28 mouse cellular contexts compared by ENCODE assay signal in the genomic region with DNA sequence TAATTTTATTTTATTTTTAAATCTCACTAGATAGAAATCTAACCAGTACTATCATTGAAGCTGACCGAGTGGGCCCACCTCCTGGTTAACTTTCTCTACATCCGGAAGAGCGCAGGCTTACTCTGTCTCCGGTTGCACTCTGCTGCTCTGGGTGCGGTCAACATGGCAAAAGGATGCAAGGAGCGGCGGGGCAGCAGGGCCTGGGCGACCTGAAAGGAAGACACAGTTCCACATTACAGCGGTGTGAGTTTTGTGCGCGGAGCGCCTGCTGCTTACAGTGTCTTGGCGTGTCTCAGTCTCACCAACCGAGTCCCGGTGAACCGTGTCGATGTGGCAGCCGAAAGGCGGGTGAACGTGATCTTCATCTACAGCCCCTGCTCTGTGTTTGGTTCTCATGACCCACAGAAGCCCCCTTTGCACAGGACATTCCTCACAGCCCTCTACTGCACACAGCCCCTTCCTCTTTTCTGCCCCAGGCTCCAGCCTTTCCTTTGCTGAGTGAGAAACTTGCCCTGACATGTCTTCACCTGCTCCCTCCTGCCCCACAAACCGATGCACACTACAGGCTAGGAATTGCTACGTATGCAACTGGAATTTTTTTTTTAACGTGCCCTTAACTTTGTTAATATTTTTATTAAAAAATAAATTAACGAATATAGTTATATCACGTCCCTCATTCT. TPM values are rescaled to one million over a fixed set of nuclear protein-coding genes. Genes with fewer than 3 reads are reported as not detected.
DNase-seq lines count a peak whose midpoint lies in the region; ATAC-seq and TF ChIP-seq lines count a peak whose summit lies in the region.
"Had no signal": no experiment of that assay in that cellular context is flagged by ENCODE, and none has a peak within 500 bp of the region (broad histone marks: within the 10 kb centered on the region; RNA-seq: fewer than 3 reads in every experiment).

No protein-coding gene starts in this region.

- H3K9me3 ChIP-seq in heart, embryonic 16.5 days (replicated peaks; ENCODE audit: control insufficient read depth, low read length) = no peaks in the 10 kb centered on the region
- no peaks in the 10 kb centered on the region for H3K9me3 ChIP-seq in megakaryocyte, embryonic 14.5 days
- no peaks in the 10 kb centered on the region for H3K9me3 ChIP-seq in ES-E14 (ENCODE audit: control insufficient read depth, insufficient read depth, low read depth, low read length)
- H3K9me3 ChIP-seq: heart, embryonic 10.5 days; hindbrain, embryonic 12.5 days; midbrain, embryonic 12.5 days had no signal

- 0 out of 2 replicates have a peak overlapping the region, but pooled peaks have one; percentile 13 for H3K4me2 ChIP-seq in heart, embryonic 16.5 days (ENCODE audit: low read depth, low read length)
- H3K4me2 ChIP-seq: hindbrain, embryonic 12.5 days; lung, embryonic 14.5 days; midbrain, embryonic 12.5 days had no signal

- H3K4me3 ChIP-seq in heart, embryonic 16.5 days (ENCODE audit: low read length) = no peak overlapping the region
- peak overlapping the region; percentile 8 for H3K4me3 ChIP-seq in megakaryocyte, embryonic 14.5 days (replicated peaks)
- peak overlapping the region; percentile 40 to 80 for H3K4me3 ChIP-seq in ES-E14 (ENCODE audit: insufficient read depth in 1 of 2, low read depth in 1 of 2, low read length in 2 of 2, poor library complexity in 1 of 2, severe bottlenecking in 1 of 2)
- H3K4me3 ChIP-seq: heart, embryonic 10.5 days; hindbrain, embryonic 12.5 days; left cerebral cortex, adult 2 months; midbrain, embryonic 12.5 days had no signal

- H3K9ac ChIP-seq in heart, embryonic 16.5 days (ENCODE audit: low read length) = no peak overlapping the region
- H3K9ac ChIP-seq in ES-E14 (ENCODE audit: insufficient read depth, low read depth, low read length, poor library complexity, severe bottlenecking) = peak overlapping the region; percentile 91
- H3K9ac ChIP-seq: hindbrain, embryonic 12.5 days; lung, embryonic 14.5 days; midbrain, embryonic 12.5 days had no signal

- no peaks in the 10 kb centered on the region for H3K36me3 ChIP-seq in heart, embryonic 16.5 days (ENCODE audit: control insufficient read depth, insufficient read depth)
- no peaks in the 10 kb centered on the region for H3K36me3 ChIP-seq in megakaryocyte, embryonic 14.5 days (replicated peaks; ENCODE audit: low read length)
- no peaks in the 10 kb centered on the region; the same call in 1 of the 2 replicates for H3K36me3 ChIP-seq in ES-E14 (ENCODE audit: control insufficient read depth, insufficient read depth, low read length, poor library complexity, severe bottlenecking)
- H3K36me3 ChIP-seq: heart, embryonic 10.5 days; hindbrain, embryonic 12.5 days; midbrain, embryonic 12.5 days had no signal

- H3K4me1 ChIP-seq in heart, embryonic 16.5 days (ENCODE audit: control insufficient read depth, insufficient read depth, low read length) = peaks cover 3% of the 10 kb centered on the region; the same call in 1 of the 2 replicates
- peaks cover 34% of the 10 kb centered on the region for H3K4me1 ChIP-seq in megakaryocyte, embryonic 14.5 days
- H3K4me1 ChIP-seq in ES-E14 (ENCODE audit: control insufficient read depth in 2 of 2, insufficient read depth in 2 of 2, low read length in 2 of 2, poor library complexity in 1 of 2) = peaks cover 2 to 8% of the 10 kb centered on the region in 2 experiments; a peak in 2 of 4 replicates
- H3K4me1 ChIP-seq: midbrain, embryonic 12.5 days had no signal

- ATAC-seq in heart, embryonic 16.5 days (replicated peaks; ENCODE audit: extremely low read depth, insufficient read depth, low FRiP score) = no peak
- no peak for ATAC-seq in megakaryocyte, adult 5-6 weeks (ENCODE audit: poor library complexity, severe bottlenecking)
- ATAC-seq: forebrain, embryonic 16.5 days; inflammation-experienced regulatory T-cells, adult 6 months had no signal

- in situ Hi-C loops in ES-E14 (cut with MboI; ENCODE audit: low sequenced_read_pairs in 2 of 2, unreplicated experiment in 2 of 2) = no loop called here

- no peak overlapping the region for H3K27ac ChIP-seq in heart, embryonic 16.5 days (ENCODE audit: low read length)
- H3K27ac ChIP-seq in ES-E14 (ENCODE audit: insufficient read depth, low read depth, low read length, poor library complexity, severe bottlenecking) = peak overlapping the region; percentile 97
- H3K27ac ChIP-seq: heart, embryonic 10.5 days; hindbrain, embryonic 12.5 days; left cerebral cortex, adult 2 months; midbrain, embryonic 12.5 days had no signal

- H3K27me3 ChIP-seq in heart, embryonic 16.5 days (ENCODE audit: control insufficient read depth, insufficient read depth, low read length) = no peaks in the 10 kb centered on the region
- peaks cover 3% of the 10 kb centered on the region for H3K27me3 ChIP-seq in megakaryocyte, embryonic 14.5 days (replicated peaks)
- H3K27me3 ChIP-seq: hindbrain, embryonic 12.5 days; midbrain, embryonic 12.5 days had no signal

- 64% methylated on average over 25 of the region's 25 CpGs for WGBS in heart, embryonic 16.5 days

- no peak for DNase-seq in heart, postnatal 4 days
- peak; percentile 44 for DNase-seq in ES-E14 (ENCODE audit: low read depth, low spot score)
- DNase-seq in WW6 (ENCODE audit: low read depth, low spot score) = peak; percentile 20
- DNase-seq in natural killer cell, adult 2 months (ENCODE audit: low spot score in 2 of 2) = no peak
- DNase-seq: adrenal gland, adult 8-10 months; cerebellum, adult 8-10 months; gastrocnemius, postnatal 25 days; kidney, postnatal 36 days; left cerebral cortex, postnatal 4 days; lung, embryonic 14.5 days; lung, postnatal 4 days; right cerebral cortex, postnatal 14 days; spleen, adult 18-20 months; thymus, adult 18-20 months; thymus, postnatal 4 days had no signal

TF ChIP-seq in ES-E14, 5 proteins besides CTCF, POLR2A, EP300 and RAD21:
- TF ChIP-seq ZNF384 (IDR thresholded peaks at IDR 0.05; ENCODE audit: low read depth, low read length) (no peak), ZC3H11A (IDR thresholded peaks at IDR 0.05; ENCODE audit: borderline replicate concordance, low read depth, low read length) (no peak), MAFK (IDR thresholded peaks at IDR 0.05; ENCODE audit: insufficient read depth, low read depth, low read length) (no peak), CHD2 (IDR thresholded peaks at IDR 0.05; ENCODE audit: low read depth, low read length) (no peak), HCFC1 (IDR thresholded peaks at IDR 0.05; ENCODE audit: borderline replicate concordance, insufficient read depth, low read length) (no peak)

RNA-seq across cellular contexts. Expression of a gene that starts 6.7 kb away (rescaled TPM):
- not detected in 2 replicates for polyA plus RNA-seq in heart, embryonic 16.5 days (2015; fragmentation: Nextera tagmentation; extraction: Ambion mirVana)
- total RNA-seq in heart, postnatal 4 days (2021) = not detected
- polyA plus RNA-seq in megakaryocyte, embryonic 14.5 days (2012; ENCODE audit: insufficient read depth, low replicate concordance) = not detected in 2 replicates
- total RNA-seq in megakaryocyte, adult 5-6 weeks (2015) = not detected in 2 replicates
- total RNA-seq in megakaryocyte, adult 5-6 weeks (2017) = not detected in 2 replicates
- total RNA-seq in ES-E14 (2012; rRNA removed) = 1.5 and 2.3 TPM in 2 replicates
- total RNA-seq: adrenal gland, adult 8-10 months; common myeloid progenitor, adult 5-6 weeks; gastrocnemius, postnatal 25 days; liver, adult 2 months; neutrophil, adult 5-6 weeks had no signal
- polyA plus RNA-seq: embryonic facial prominence, embryonic 11.5 days; forebrain, embryonic 16.5 days; heart, embryonic 10.5 days; hindbrain, embryonic 12.5 days; inflammation-experienced regulatory T-cells, adult 6 months; liver, adult 2 months; lung, embryonic 14.5 days; midbrain, embryonic 12.5 days had no signal

RNA-seq across cellular contexts. Expression of a gene that starts 9.5 kb away (rescaled TPM):
- not detected in 2 replicates for polyA plus RNA-seq in heart, embryonic 16.5 days (2015; fragmentation: Nextera tagmentation; extraction: Ambion mirVana)
- total RNA-seq in heart, postnatal 4 days (2021) = not detected
- not detected in 2 replicates for polyA plus RNA-seq in megakaryocyte, embryonic 14.5 days (2012; ENCODE audit: insufficient read depth, low replicate concordance)
- not detected in 2 replicates for total RNA-seq in megakaryocyte, adult 5-6 weeks (2015)
- not detected in 2 replicates for total RNA-seq in megakaryocyte, adult 5-6 weeks (2017)
- total RNA-seq in ES-E14 (2012; rRNA removed) = 0.58 TPM in 1 of 2 replicates, not detected in the other
- total RNA-seq: adrenal gland, adult 8-10 months; common myeloid progenitor, adult 5-6 weeks; gastrocnemius, postnatal 25 days; liver, adult 2 months; neutrophil, adult 5-6 weeks had no signal
- polyA plus RNA-seq: embryonic facial prominence, embryonic 11.5 days; forebrain, embryonic 16.5 days; heart, embryonic 10.5 days; hindbrain, embryonic 12.5 days; inflammation-experienced regulatory T-cells, adult 6 months; liver, adult 2 months; lung, embryonic 14.5 days; midbrain, embryonic 12.5 days had no signal

RNA-seq across cellular contexts. Expression of a gene that starts 13.1 kb away (rescaled TPM):
- 0.40 and 0.42 TPM in 2 replicates for polyA plus RNA-seq in heart, embryonic 16.5 days (2015; fragmentation: Nextera tagmentation; extraction: Ambion mirVana)
- total RNA-seq in heart, postnatal 4 days (2021) = not detected
- not detected in 2 replicates for polyA plus RNA-seq in megakaryocyte, embryonic 14.5 days (2012; ENCODE audit: insufficient read depth, low replicate concordance)
- 0.39 and 1.1 TPM in 2 replicates for total RNA-seq in megakaryocyte, adult 5-6 weeks (2015)
- total RNA-seq in megakaryocyte, adult 5-6 weeks (2017) = 0.73 and 1.5 TPM in 2 replicates
- total RNA-seq in ES-E14 (2012; rRNA removed) = 4.7 and 6.1 TPM in 2 replicates
- total RNA-seq: gastrocnemius, postnatal 25 days; liver, adult 2 months; neutrophil, adult 5-6 weeks had no signal
- polyA plus RNA-seq: inflammation-experienced regulatory T-cells, adult 6 months; lung, embryonic 14.5 days; midbrain, embryonic 12.5 days had no signal

RNA-seq across cellular contexts. Expression of a gene that starts 27.8 kb away (rescaled TPM):
- 0.32 and 0.66 TPM in 2 replicates for polyA plus RNA-seq in heart, embryonic 16.5 days (2015; fragmentation: Nextera tagmentation; extraction: Ambion mirVana)
- total RNA-seq in heart, postnatal 4 days (2021) = not detected
- polyA plus RNA-seq in megakaryocyte, embryonic 14.5 days (2012; ENCODE audit: insufficient read depth, low replicate concordance) = not detected in 2 replicates
- not detected in 2 replicates for total RNA-seq in megakaryocyte, adult 5-6 weeks (2015)
- not detected in 2 replicates for total RNA-seq in megakaryocyte, adult 5-6 weeks (2017)
- total RNA-seq in ES-E14 (2012; rRNA removed) = 0.48 and 0.67 TPM in 2 replicates
- total RNA-seq: adrenal gland, adult 8-10 months; common myeloid progenitor, adult 5-6 weeks; gastrocnemius, postnatal 25 days; left cerebral cortex, adult 2 months; left cerebral cortex, postnatal 4 days; liver, adult 2 months; neutrophil, adult 5-6 weeks had no signal
- polyA plus RNA-seq: embryonic facial prominence, embryonic 11.5 days; forebrain, embryonic 16.5 days; heart, embryonic 10.5 days; hindbrain, embryonic 12.5 days; inflammation-experienced regulatory T-cells, adult 6 months; liver, adult 2 months; lung, embryonic 14.5 days had no signal

RNA-seq across cellular contexts. Expression of a gene that starts 36.4 kb away (rescaled TPM):
- not detected in 2 replicates for polyA plus RNA-seq in heart, embryonic 16.5 days (2015; fragmentation: Nextera tagmentation; extraction: Ambion mirVana)
- not detected for total RNA-seq in heart, postnatal 4 days (2021)
- polyA plus RNA-seq in megakaryocyte, embryonic 14.5 days (2012; ENCODE audit: insufficient read depth, low replicate concordance) = not detected in 2 replicates
- total RNA-seq in megakaryocyte, adult 5-6 weeks (2015) = not detected in 2 replicates
- not detected in 2 replicates for total RNA-seq in megakaryocyte, adult 5-6 weeks (2017)
- 1.3 TPM in 1 of 2 replicates, not detected in the other for total RNA-seq in ES-E14 (2012; rRNA removed)
- total RNA-seq: adrenal gland, adult 8-10 months; common myeloid progenitor, adult 5-6 weeks; gastrocnemius, postnatal 25 days; left cerebral cortex, adult 2 months; left cerebral cortex, postnatal 4 days; liver, adult 2 months; neutrophil, adult 5-6 weeks had no signal
- polyA plus RNA-seq: forebrain, embryonic 16.5 days; heart, embryonic 10.5 days; hindbrain, embryonic 12.5 days; inflammation-experienced regulatory T-cells, adult 6 months; liver, adult 2 months; lung, embryonic 14.5 days; midbrain, embryonic 12.5 days had no signal

Comparison
In these comparisons a context has a peak if more than half of its experiments do, and no peak if none do; other contexts are left out.
1. DNase-seq: peak in ES-E14 (single experiment) and WW6 (single experiment); none in heart, postnatal 4 days (single experiment) and natural killer cell, adult 2 months (0 of 2).